Mouse (Mus musculus): ENCODE measurements around the gene Spsb4.
A peak's percentile ranks its signal among the peaks of the same experiment; 100 is the strongest.
"Not testable (repeated sequence)": the region's sequence is repeated elsewhere in the genome, so short reads cannot be mapped to it uniquely, and the experiment has no call there.

The Spsb4 gene

GRCm38 (mm10) chr9:96948546-96948945 lies 70.1 kb downstream of the Spsb4 start:
- DNase-seq, result no peak

- DNase-seq, result no peak
These were observed 71.5 kb downstream of the Spsb4 start for GRCm38 (mm10) chr9:96947171-96947570.

GRCm38 (mm10) chr9:96944517-96944916 lies 74.1 kb downstream of the Spsb4 start:
- DNase-seq, result no peak

- DNase-seq, result no peak
These were observed 75.7 kb downstream of the Spsb4 start for GRCm38 (mm10) chr9:96942975-96943374.

GRCm38 (mm10) chr9:96938887-96939286 lies 79.8 kb downstream of the Spsb4 start:
- DNase-seq, result no peak

GRCm38 (mm10) chr9:96936427-96936826 lies 82.2 kb downstream of the Spsb4 start:
- DNase-seq, result not testable (repeated sequence)

- DNase-seq, result no peak
These were observed 82.9 kb downstream of the Spsb4 start for GRCm38 (mm10) chr9:96935556-96936300.

- DNase-seq, result no peak
These were observed 83.8 kb downstream of the Spsb4 start for GRCm38 (mm10) chr9:96934816-96935215.

- no peak for DNase-seq
These were observed 85.9 kb downstream of the Spsb4 start for GRCm38 (mm10) chr9:96932751-96933150.

GRCm38 (mm10) chr9:96923577-96924316 lies 94.9 kb downstream of the Spsb4 start:
- no peak for DNase-seq

GRCm38 (mm10) chr9:96923119-96923518 lies 95.5 kb downstream of the Spsb4 start:
- DNase-seq, result no peak

GRCm38 (mm10) chr9:96916620-96917538 lies 101.8 kb downstream of the Spsb4 start:
- peak; percentile 96 to 97 for DNase-seq

GRCm38 (mm10) chr9:96916076-96916475 lies 102.6 kb downstream of the Spsb4 start:
- no peak for DNase-seq

- peak in 1 of 2 experiments; percentile 25 for DNase-seq
These were observed 103.8 kb downstream of the Spsb4 start for GRCm38 (mm10) chr9:96914851-96915250.

- DNase-seq, result no peak
These were observed 104.6 kb downstream of the Spsb4 start for GRCm38 (mm10) chr9:96914005-96914404.

GRCm38 (mm10) chr9:96909503-96909902 lies 109.1 kb downstream of the Spsb4 start:
- no peak for DNase-seq

- no peak for DNase-seq
These were observed 109.9 kb downstream of the Spsb4 start for GRCm38 (mm10) chr9:96908737-96909136.

GRCm38 (mm10) chr9:96904360-96905355 lies 114.0 kb downstream of the Spsb4 start:
- DNase-seq, result no peak

GRCm38 (mm10) chr9:96899717-96900116 lies 118.9 kb downstream of the Spsb4 start:
- DNase-seq, result no peak

- DNase-seq, result no peak
These were observed 119.6 kb downstream of the Spsb4 start for GRCm38 (mm10) chr9:96899004-96899403.

GRCm38 (mm10) chr9:96896690-96897089 lies 122.0 kb downstream of the Spsb4 start:
- DNase-seq, result no peak

GRCm38 (mm10) chr9:96893582-96893981 lies 125.1 kb downstream of the Spsb4 start:
- DNase-seq, result no peak
